Mouse (Mus musculus) B cell, adult (primary cell): ENCODE measurements around the gene Vmn1r229. TPM values are rescaled to one million over a fixed set of nuclear protein-coding genes. Genes with fewer than 3 reads are reported as not detected.

Source experiments
- total RNA-seq: library from RNA; stranded (reverse); gene quantifications from 4 replicates; pipeline ENCODE4 v1.2.4, GENCODE M21; 2023; ENCODE audit not compliant: inconsistent age

Vmn1r229 gene
- total RNA-seq, result 0.06 TPM in 2 of 4 replicates, not detected in the others

GRCm38 (mm10) chr17:20811255-20811654, at the start of gene Vmn1r229:
Gene Vmn1r229 (plus strand): TSS chr17:20811555.

GRCm38 (mm10) chr17:20786057-20786456, 25.3 kb upstream of the Vmn1r229 start, which contains the start of gene Vmn1r228:
Gene Vmn1r228 (minus strand): TSS chr17:20786157.

GRCm38 (mm10) chr17:20840144-20840543, 28.8 kb downstream of the Vmn1r229 start, which contains the start of gene Vmn1r230:
Gene Vmn1r230 (plus strand): TSS chr17:20840444.

Other genes starting within 250 kb of the Vmn1r229 start
- gene Vmn2r109, start 246.8 kb upstream of the Vmn1r229 start, total RNA-seq, result not detected in 4 replicates
- not detected in 4 replicates for gene Vmn2r110, start 215.1 kb upstream of the Vmn1r229 start, total RNA-seq
- not detected in 4 replicates for gene Fpr-rs3, start 186.7 kb upstream of the Vmn1r229 start, total RNA-seq
- not detected in 4 replicates for gene Vmn1r226, start 128.7 kb upstream of the Vmn1r229 start, total RNA-seq
- gene Vmn1r227, start 81.7 kb upstream of the Vmn1r229 start, total RNA-seq, result not detected in 4 replicates
- not detected in 4 replicates for gene Vmn1r228, start 25.4 kb upstream of the Vmn1r229 start, total RNA-seq
- not detected in 4 replicates for gene Vmn1r230, start 28.9 kb downstream of the Vmn1r229 start, total RNA-seq
- not detected in 4 replicates for gene Vmn1r231, start 93.5 kb downstream of the Vmn1r229 start, total RNA-seq
- not detected in 4 replicates for gene Vmn1r232, start 108.2 kb downstream of the Vmn1r229 start, total RNA-seq
- 270 to 318 TPM (median 301 TPM) in 4 replicates for gene Ppp2r1a, start 133.8 kb downstream of the Vmn1r229 start, total RNA-seq
- not detected in 4 replicates for gene Vmn1r233, start 184.9 kb downstream of the Vmn1r229 start, total RNA-seq
- gene Zfp160, start 197.3 kb downstream of the Vmn1r229 start, total RNA-seq, result 14.4 to 18.0 TPM (median 16.1 TPM) in 4 replicates